Mouse (Mus musculus) CD4-positive naive resting alpha-beta T cell, adult 76 days (primary cell): ENCODE data around the gene Nipsnap2. TPM values are rescaled to one million over a fixed set of nuclear protein-coding genes. Genes with fewer than 3 reads are reported as not detected.

Experiments used
- total RNA-seq: library from RNA; stranded (reverse); gene quantifications from one replicate; pipeline ENCODE4 v1.2.4, GENCODE M21; 2023

Gene Nipsnap2
- 34.9 TPM for total RNA-seq

DNA sequence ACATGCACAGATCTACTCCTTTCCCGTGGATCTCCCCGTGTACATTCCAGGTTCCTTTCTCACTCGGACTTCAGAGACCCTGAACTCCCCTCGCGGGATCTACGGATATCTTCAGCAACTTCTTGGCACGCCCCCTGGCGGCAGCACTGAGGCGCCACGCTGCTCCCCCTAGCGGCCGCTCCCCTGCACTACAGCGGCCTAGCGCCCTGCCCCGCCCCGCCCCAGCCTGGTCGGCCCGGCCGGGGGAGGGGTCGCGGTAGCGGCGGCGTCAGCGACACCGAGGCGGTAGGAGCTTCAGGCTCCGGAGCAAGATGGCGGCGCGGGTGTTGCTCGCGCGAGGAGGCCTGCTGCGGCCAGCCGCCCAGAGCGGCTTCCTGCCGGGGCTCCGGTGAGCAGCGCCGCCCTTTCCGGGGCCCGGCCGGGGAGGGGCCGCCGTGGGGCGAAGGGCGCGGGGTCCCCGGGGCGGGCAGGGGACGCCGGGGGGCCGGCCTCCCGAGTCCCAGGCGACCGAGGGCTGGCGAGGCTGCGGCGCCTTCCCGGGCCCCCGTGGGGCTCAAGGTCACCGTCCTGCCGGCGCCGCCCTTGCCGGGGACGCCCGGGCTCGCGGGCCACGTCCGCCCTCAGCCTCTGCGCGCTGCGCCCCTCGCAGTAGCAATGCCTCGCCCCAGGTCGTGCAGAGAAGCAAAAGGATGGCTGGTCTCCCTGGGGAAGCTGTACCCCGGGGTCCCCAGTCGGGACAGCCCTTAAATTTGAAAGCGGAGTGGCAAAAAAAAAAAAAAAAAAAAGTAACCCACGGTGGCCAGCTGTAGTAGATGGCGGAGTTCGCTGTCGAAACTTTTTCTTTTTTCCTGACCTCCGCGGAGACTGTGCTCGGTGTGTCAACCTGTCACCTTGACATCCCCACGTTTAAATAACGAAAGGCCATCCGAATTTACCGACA, at the start of gene Nipsnap2:
Gene Nipsnap2, plus strand, starts transcription at position 230 of the 940 bp plus-strand sequence.

DNA sequence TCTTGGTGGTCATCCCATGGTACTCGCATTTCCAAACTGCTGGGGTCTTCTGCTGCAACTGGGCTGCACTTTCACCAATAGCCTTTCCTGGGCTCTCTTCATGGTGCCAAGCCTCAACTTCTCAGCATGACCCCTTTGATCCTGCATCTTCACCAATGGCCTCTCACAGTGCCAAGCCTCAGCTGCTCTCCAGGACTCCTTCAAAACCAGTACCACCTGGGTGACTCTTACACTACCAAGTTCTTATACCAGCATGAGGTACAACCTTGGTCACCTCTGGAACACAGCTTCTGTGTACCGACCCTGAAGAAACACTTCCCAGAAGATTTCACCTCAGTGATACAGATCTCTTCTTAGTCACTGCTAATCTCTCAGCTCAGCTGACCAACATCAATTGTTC, 16.5 kb upstream of the Nipsnap2 start, which contains the start of gene Sept14:
Gene Sept14, minus strand, starts transcription at position 101 of the 400 bp plus-strand sequence.

DNA sequence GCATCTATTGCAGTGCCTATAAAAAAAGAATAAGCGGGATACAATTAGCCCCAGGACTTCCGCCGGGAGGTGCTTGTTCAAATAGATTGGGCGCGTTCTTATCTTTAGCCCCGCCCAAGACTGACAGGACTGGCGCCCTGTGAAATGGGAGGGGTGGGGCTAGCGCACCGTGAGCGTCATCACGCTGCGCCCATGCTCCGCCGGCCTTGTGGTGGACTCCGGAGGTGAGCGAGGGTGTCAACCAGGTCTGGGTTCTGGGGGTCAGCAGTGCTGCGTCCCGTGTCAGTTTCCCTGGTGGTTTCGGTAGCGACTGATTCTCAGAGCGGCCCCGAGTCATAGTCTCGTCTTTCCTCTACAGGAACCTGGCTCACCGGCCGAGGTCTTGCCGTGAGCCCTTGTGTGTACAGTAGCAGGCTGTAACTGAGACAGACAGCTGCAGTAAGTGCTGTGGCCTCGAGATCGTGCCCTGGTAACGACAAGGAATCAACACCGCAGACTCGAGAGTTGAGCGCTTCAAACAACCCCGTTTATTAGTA, 9.5 kb upstream of the Nipsnap2 start, which contains the start of gene Mrps17:
Gene Mrps17, plus strand, starts transcription at position 172 of the 536 bp plus-strand sequence.

DNA sequence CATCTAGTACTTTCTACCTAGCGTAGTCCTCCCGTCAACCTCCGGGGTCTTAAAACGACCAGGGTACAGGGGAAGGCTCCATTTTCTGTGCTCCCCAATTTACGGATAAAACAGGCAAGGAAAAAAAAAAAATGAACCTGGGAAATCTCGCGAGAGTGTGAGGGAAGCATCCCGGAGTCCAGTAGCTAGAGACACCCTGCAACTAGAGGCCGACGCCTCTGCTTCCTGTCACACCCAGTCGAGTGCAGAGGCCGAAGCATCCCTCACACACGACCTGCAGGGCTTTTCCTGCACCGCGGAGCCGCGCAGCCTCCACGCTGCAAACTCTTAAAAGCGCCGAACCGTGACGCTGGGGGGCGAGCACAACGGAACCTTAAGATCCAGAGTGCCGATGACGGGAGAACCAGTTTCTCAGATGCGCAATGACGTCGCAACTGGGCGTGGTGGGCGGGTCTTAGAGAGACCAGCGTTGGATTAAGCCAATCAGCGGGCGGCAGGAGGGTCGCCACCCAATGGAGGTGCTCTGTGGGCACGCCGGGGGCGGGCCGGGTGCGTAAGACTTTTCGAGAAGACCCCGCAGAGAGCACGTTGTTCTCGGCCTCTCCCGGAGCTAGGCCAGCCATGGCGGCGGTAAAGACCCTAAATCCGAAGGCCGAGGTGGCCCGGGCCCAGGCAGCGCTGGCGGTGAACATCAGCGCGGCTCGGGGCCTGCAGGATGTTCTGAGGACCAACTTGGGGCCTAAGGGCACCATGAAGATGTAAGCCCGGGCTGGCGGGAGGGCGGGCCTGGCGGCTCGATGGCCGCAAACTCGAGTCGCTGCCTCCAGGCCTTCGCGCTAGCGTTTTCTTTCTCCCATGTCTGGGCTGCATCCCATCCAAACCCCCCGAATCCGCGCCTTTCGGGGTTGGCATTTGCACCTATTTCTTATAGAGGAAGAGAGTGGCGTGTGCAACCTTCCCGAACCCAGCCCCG, 62.2 kb downstream of the Nipsnap2 start, which contains the start of gene Psph:
Gene Psph, minus strand, starts transcription at position 632 of the 973 bp plus-strand sequence.

Other genes with a start within 250 kb of the Nipsnap2 start
- 170 TPM for gene Sfswap, start 223.8 kb upstream of the Nipsnap2 start, total RNA-seq
- gene Mmp17, start 140.9 kb upstream of the Nipsnap2 start, total RNA-seq = 1.1 TPM
- gene Zfp11, start 55.0 kb upstream of the Nipsnap2 start, total RNA-seq = 0.79 TPM
- not detected for gene Sept14, start 16.6 kb upstream of the Nipsnap2 start, total RNA-seq
- 30.2 TPM for gene Mrps17, start 9.6 kb upstream of the Nipsnap2 start, total RNA-seq
- 16.9 TPM for gene Psph, start 62.4 kb downstream of the Nipsnap2 start, total RNA-seq
- gene Sumf2, start 121.9 kb downstream of the Nipsnap2 start, total RNA-seq = 17.8 TPM
- 167 TPM for gene Chchd2, start 162.4 kb downstream of the Nipsnap2 start, total RNA-seq
- gene Zbed5, start 170.7 kb downstream of the Nipsnap2 start, total RNA-seq = 2.6 TPM
- gene Phkg1, start 173.5 kb downstream of the Nipsnap2 start, total RNA-seq = 0.32 TPM
- gene Nupr1l, start 183.5 kb downstream of the Nipsnap2 start, total RNA-seq = not detected
- 8.9 TPM for gene Vkorc1l1, start 216.9 kb downstream of the Nipsnap2 start, total RNA-seq